Mouse (Mus musculus) erythroid progenitor cell, adult 5-6 weeks (primary cell): ENCODE measurements around the gene Drd3. TPM values are rescaled to one million over a fixed set of nuclear protein-coding genes. Genes with fewer than 3 reads are reported as not detected.

Source experiments
- ATAC-seq: replicated peaks from 2 replicates; pipeline ENCODE4 v1.8.0; 2016; ENCODE audit warnings: moderate number of reproducible peaks, mild to moderate bottlenecking, moderate TSS enrichment, inconsistent platforms; ENCODE audit not compliant: poor library complexity, low FRiP score, severe bottlenecking
- total RNA-seq, 2 experiments: library from RNA; stranded (forward) in 1 of 2; stranded (reverse) in 1 of 2; fragments of 150-400 nt in 1 of 2; fragments of 186-747, 209-891 nt in 1 of 2; gene quantifications; 2 replicates each; pipeline versions ENCODE4 v1.2.3 to v1.2.4; 2015 to 2017; ENCODE audit warnings: low replicate concordance in 2 of 2

Drd3 gene
- total RNA-seq, 2 experiments from 2014 or later, result not detected

- no peak for ATAC-seq
Measured at GRCm38 (mm10) chr16:43800119-43800721, 46.4 kb downstream of the Drd3 start.

- no peak for ATAC-seq
Measured at GRCm38 (mm10) chr16:43801137-43801536, 47.3 kb downstream of the Drd3 start.

- no peak for ATAC-seq
Measured at GRCm38 (mm10) chr16:43801791-43802307, 48.0 kb downstream of the Drd3 start.

GRCm38 (mm10) chr16:43802466-43802865 lies 48.6 kb downstream of the Drd3 start:
- ATAC-seq, result no peak

- no peak for ATAC-seq
Measured at GRCm38 (mm10) chr16:43804364-43804763, 50.5 kb downstream of the Drd3 start.

- ATAC-seq, result no peak
Measured at GRCm38 (mm10) chr16:43807048-43807447, 53.2 kb downstream of the Drd3 start.

GRCm38 (mm10) chr16:43809429-43809828 lies 55.6 kb downstream of the Drd3 start:
- no peak for ATAC-seq

GRCm38 (mm10) chr16:43811402-43811801 lies 57.6 kb downstream of the Drd3 start:
- ATAC-seq, result no peak

GRCm38 (mm10) chr16:43814644-43815043 lies 60.8 kb downstream of the Drd3 start:
- no peak for ATAC-seq

GRCm38 (mm10) chr16:43816321-43816720 lies 62.5 kb downstream of the Drd3 start:
- ATAC-seq, result no peak

- no peak for ATAC-seq
Measured at GRCm38 (mm10) chr16:43818404-43818803, 64.6 kb downstream of the Drd3 start.

- no peak for ATAC-seq
Measured at GRCm38 (mm10) chr16:43827492-43827891, 73.7 kb downstream of the Drd3 start.

GRCm38 (mm10) chr16:43831957-43832356 lies 78.1 kb downstream of the Drd3 start:
- no peak for ATAC-seq

GRCm38 (mm10) chr16:43841236-43841635 lies 87.4 kb downstream of the Drd3 start:
- ATAC-seq, result no peak

GRCm38 (mm10) chr16:43849839-43850238 lies 96.0 kb downstream of the Drd3 start:
- ATAC-seq, result no peak

- no peak for ATAC-seq
Measured at GRCm38 (mm10) chr16:43858941-43859476, 105.2 kb downstream of the Drd3 start.

GRCm38 (mm10) chr16:43860624-43861023 lies 106.8 kb downstream of the Drd3 start:
- ATAC-seq, result no peak

GRCm38 (mm10) chr16:43869805-43870204 lies 116.0 kb downstream of the Drd3 start:
- ATAC-seq, result no peak

GRCm38 (mm10) chr16:43871419-43871818 lies 117.6 kb downstream of the Drd3 start:
- ATAC-seq, result no peak
